Mouse (Mus musculus) G1E (cell line): ENCODE measurements around the gene 2010111I01Rik.

Experiments used
- CTCF ChIP-seq: IDR thresholded peaks from 2 replicates; pipeline ENCODE4 v1.5.1; 2012; ENCODE audit warnings: low read depth, low read length, inconsistent platforms, mixed read lengths
- GATA1 ChIP-seq: IDR thresholded peaks from 2 replicates; pipeline ENCODE4 v1.6.1; 2012; ENCODE audit warnings: borderline replicate concordance, low read length, inconsistent platforms, mixed read lengths
- GATA2 ChIP-seq: IDR thresholded peaks from 2 replicates; pipeline ENCODE4 v1.6.1; 2012; ENCODE audit warnings: low read depth, low read length, inconsistent platforms, borderline replicate concordance
- POLR2AphosphoS5 ChIP-seq: IDR thresholded peaks from 2 replicates; pipeline ENCODE4 v1.6.1; 2012; ENCODE audit warnings: low read depth, low read length, inconsistent platforms; ENCODE audit not compliant: insufficient replicate concordance
- TAL1 ChIP-seq: conservative IDR thresholded peaks from 2 replicates; pipeline ENCODE4 v1.6.1; 2012; ENCODE audit warnings: low read depth, low read length, inconsistent platforms, mixed read lengths

DNA sequence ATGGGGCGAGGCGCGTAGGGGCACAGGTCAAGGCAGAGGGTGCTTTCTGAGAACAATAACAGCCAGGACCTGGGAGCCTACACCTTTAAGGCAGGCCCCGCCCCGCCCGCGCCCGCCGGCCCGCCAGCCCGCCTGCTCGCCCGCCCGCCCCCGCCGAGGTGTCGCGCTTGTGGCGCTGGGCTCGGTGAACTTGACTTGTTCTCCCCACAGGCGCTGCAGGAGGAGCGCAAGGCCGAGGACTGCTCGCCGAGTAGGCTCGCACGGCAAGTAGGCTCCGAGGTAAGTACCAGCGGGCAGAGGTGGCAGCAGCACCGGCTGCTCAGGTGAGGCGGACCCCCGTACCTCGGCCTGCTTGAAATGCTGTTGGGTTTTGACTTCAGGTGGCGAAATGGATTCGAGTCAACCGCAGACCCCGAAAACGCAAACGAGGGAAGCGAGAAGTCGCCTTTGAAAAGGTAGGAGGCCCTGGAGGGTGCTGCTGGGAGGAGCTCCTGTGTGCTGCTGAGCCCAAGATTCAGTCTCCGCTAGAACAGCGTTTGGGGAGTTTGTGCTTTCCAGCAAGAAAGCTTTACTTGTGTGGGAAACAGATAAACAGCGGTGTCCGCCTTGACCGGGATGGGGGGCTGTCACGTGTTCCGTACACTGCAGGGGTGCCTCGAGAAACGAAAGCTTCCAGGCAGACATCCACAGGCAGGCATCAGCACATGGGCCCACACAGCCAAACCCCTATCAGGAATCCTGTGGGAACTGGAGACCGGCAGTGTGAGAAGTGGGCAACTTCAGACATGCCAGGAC lies 275.4 kb downstream of the 2010111I01Rik start:
- no peak for TF ChIP-seq POLR2AphosphoS5
- no peak for TF ChIP-seq CTCF
- no peak for TF ChIP-seq GATA1
- no peak for TF ChIP-seq GATA2
- TF ChIP-seq TAL1, result no peak
